Mouse (Mus musculus) liver, adult 2 months (tissue): ENCODE measurements around the gene Klf15.
A peak's percentile ranks its signal among the peaks of the same experiment; 100 is the strongest.

Experiments
- CTCF ChIP-seq: fragments of 200-500 bp; IDR thresholded peaks from 2 replicates; pipeline ENCODE4 v1.5.1; 2011; ENCODE audit warnings: low read depth, low read length, control low read depth
- POLR2A ChIP-seq: fragments of 200-500 bp; IDR thresholded peaks from 2 replicates; pipeline ENCODE4 v1.6.1; 2011; ENCODE audit warnings: low read length, control low read depth; ENCODE audit not compliant: insufficient read depth; ENCODE audit errors: extremely low read depth

DNA sequence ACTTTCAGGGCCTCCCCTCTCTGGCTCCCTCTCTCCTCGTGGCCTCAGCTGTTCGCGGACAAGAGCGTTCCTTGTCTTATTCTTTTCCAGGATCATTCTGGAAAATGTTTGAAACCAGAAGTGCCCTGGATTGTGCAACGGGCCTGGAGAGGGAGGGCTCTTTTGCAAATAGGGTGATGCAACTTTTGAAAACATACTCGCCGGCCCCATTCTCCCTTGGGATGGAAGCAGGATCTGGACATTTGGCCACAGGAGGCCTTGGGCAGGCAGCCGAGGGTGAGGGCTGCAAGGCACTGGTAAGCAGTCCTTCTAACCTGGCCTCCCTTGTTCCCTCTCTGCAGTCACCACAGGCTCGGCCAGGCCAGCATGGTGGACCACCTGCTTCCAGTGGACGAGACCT lies 3.7 kb downstream of the Klf15 start:
- TF ChIP-seq POLR2A = peak; percentile 76
- TF ChIP-seq CTCF = 0 out of 2 replicates have a peak, but pooled peaks have one; percentile 1
